Mouse (Mus musculus) urinary bladder, postnatal 14 days (tissue): ENCODE results near the gene Dmrt1.

Experiments
- DNase-seq: peaks from one replicate; pipeline ENCODE4 v3.0.0; 2021; ENCODE audit warnings: low spot score

The Dmrt1 gene

GRCm38 (mm10) chr19:25569778-25570177 is 64.4 kb downstream of the Dmrt1 start:
- no peak for DNase-seq

- DNase-seq: no peak
These were observed 69.0 kb downstream of the Dmrt1 start for GRCm38 (mm10) chr19:25574431-25574830.

GRCm38 (mm10) chr19:25574981-25575814 is 69.8 kb downstream of the Dmrt1 start:
- no peak for DNase-seq

- no peak for DNase-seq
These were observed 72.9 kb downstream of the Dmrt1 start for GRCm38 (mm10) chr19:25578358-25578757.

GRCm38 (mm10) chr19:25579440-25579839 is 74.0 kb downstream of the Dmrt1 start:
- DNase-seq: no peak

GRCm38 (mm10) chr19:25597717-25598232 is 92.4 kb downstream of the Dmrt1 start:
- DNase-seq: no peak

GRCm38 (mm10) chr19:25598626-25599025 is 93.2 kb downstream of the Dmrt1 start:
- no peak for DNase-seq

GRCm38 (mm10) chr19:25601966-25602365 is 96.5 kb downstream of the Dmrt1 start:
- no peak for DNase-seq

GRCm38 (mm10) chr19:25607461-25608205 is 102.2 kb downstream of the Dmrt1 start:
- DNase-seq: no peak

GRCm38 (mm10) chr19:25608206-25608580 is 102.8 kb downstream of the Dmrt1 start:
- no peak for DNase-seq

GRCm38 (mm10) chr19:25608961-25609850 is 103.8 kb downstream of the Dmrt1 start:
- DNase-seq: no peak

- no peak for DNase-seq
These were observed 104.6 kb downstream of the Dmrt1 start, which contains the start of gene Dmrt3 for GRCm38 (mm10) chr19:25610015-25610410. TSS of gene Dmrt3 (plus strand) at chr19:25610301.

GRCm38 (mm10) chr19:25610411-25611111 is 105.1 kb downstream of the Dmrt1 start:
- DNase-seq: no peak

GRCm38 (mm10) chr19:25611116-25611515 is 105.7 kb downstream of the Dmrt1 start:
- no peak for DNase-seq

- DNase-seq: no peak
These were observed 106.7 kb downstream of the Dmrt1 start for GRCm38 (mm10) chr19:25611876-25612805.

- DNase-seq: no peak
These were observed 107.4 kb downstream of the Dmrt1 start for GRCm38 (mm10) chr19:25612806-25613295.

- no peak for DNase-seq
These were observed 108.3 kb downstream of the Dmrt1 start for GRCm38 (mm10) chr19:25613476-25614300.

GRCm38 (mm10) chr19:25615889-25616288 is 110.5 kb downstream of the Dmrt1 start:
- no peak for DNase-seq
